In the genomic region with DNA sequence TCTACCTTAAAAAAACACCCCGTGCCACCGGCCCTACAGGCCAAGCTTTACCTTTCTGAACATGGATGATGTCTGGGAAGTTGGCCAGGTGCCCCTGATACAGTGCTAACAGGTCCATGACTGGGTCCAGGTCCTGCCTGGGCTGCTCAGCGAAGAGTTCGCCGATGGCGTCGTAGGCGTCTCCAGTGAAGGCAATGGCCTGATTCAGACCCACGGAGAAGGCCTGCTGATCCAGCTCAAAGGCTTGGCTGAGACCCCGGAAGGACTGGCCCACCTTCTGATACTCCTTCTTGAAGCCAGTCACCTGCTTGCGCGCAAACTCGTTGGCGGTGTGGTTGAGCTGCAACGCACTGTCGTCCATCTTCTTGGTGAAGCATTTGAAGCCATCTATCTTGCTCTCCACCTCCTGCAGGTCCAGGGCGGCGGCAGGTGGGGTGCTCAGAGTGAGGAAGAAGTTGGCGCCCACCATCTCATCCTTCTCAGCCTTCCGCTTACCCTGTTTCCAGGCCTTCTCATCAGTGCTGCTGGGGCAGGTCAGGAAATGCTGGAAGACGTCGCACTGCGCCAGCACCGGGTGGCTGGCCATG, we compare ENCODE assay signal across 8 mouse cellular contexts. TPM values are rescaled to one million over a fixed set of nuclear protein-coding genes. Genes with fewer than 3 reads are reported as not detected.
DNase-seq lines count a peak whose midpoint lies in the region; ATAC-seq and TF ChIP-seq lines count a peak whose summit lies in the region.

No protein-coding gene starts in this region.

- WGBS in lung, embryonic 15.5 days = 48% methylated on average over 24 of the region's 24 CpGs
- WGBS in hindbrain, embryonic 12.5 days = 58% methylated on average over 24 of the region's 24 CpGs
- WGBS in liver, embryonic 13.5 days (ENCODE audit: insufficient replicate concordance) = 56% methylated on average over 24 of the region's 24 CpGs

- no peak for ATAC-seq in lung, embryonic 15.5 days (ENCODE audit: borderline replicate concordance, extremely low read depth, low FRiP score, low TSS enrichment)
- ATAC-seq in hindbrain, embryonic 12.5 days (ENCODE audit: low FRiP score) = 0 out of 2 replicates have a peak, but pooled peaks have one; percentile 4
- ATAC-seq in liver, embryonic 13.5 days (ENCODE audit: low read depth) = no peak

- no peaks in the 10 kb centered on the region for H3K27me3 ChIP-seq in lung, embryonic 15.5 days
- no peaks in the 10 kb centered on the region for H3K27me3 ChIP-seq in hindbrain, embryonic 12.5 days
- peaks cover 13% of the 10 kb centered on the region for H3K27me3 ChIP-seq in liver, embryonic 13.5 days

- peak overlapping the region; percentile 93 for H3K9ac ChIP-seq in lung, embryonic 15.5 days
- H3K9ac ChIP-seq in hindbrain, embryonic 12.5 days = peak overlapping the region; percentile 91
- peak overlapping the region; percentile 83 for H3K9ac ChIP-seq in liver, embryonic 13.5 days

- H3K4me1 ChIP-seq in lung, embryonic 15.5 days = peaks cover 60% of the 10 kb centered on the region
- peaks cover 1% of the 10 kb centered on the region; the same call in 1 of the 2 replicates for H3K4me1 ChIP-seq in cortical plate, adult 2 months (ENCODE audit: control insufficient read depth, insufficient read depth, low read length)
- peaks cover 55% of the 10 kb centered on the region for H3K4me1 ChIP-seq in hindbrain, embryonic 12.5 days
- peaks cover 70% of the 10 kb centered on the region for H3K4me1 ChIP-seq in liver, embryonic 13.5 days (replicated peaks)

- no peak overlapping the region for H3K27ac ChIP-seq in lung, embryonic 15.5 days
- peak overlapping the region; percentile 95; the same call in 1 of the 2 replicates for H3K27ac ChIP-seq in cortical plate, adult 2 months (ENCODE audit: insufficient read depth, low read length)
- no peak overlapping the region for H3K27ac ChIP-seq in hindbrain, embryonic 12.5 days
- no peak overlapping the region for H3K27ac ChIP-seq in liver, embryonic 13.5 days

- no peaks in the 10 kb centered on the region for H3K36me3 ChIP-seq in lung, embryonic 15.5 days
- H3K36me3 ChIP-seq in hindbrain, embryonic 12.5 days = no peaks in the 10 kb centered on the region
- H3K36me3 ChIP-seq in liver, embryonic 13.5 days = peaks cover 10% of the 10 kb centered on the region

- H3K9me3 ChIP-seq in lung, embryonic 15.5 days = no peaks in the 10 kb centered on the region
- H3K9me3 ChIP-seq in hindbrain, embryonic 12.5 days (replicated peaks) = no peaks in the 10 kb centered on the region
- no peaks in the 10 kb centered on the region for H3K9me3 ChIP-seq in liver, embryonic 13.5 days (replicated peaks)

- no peak for DNase-seq in lung, postnatal 25 days (ENCODE audit: low spot score)
- no peak for DNase-seq in liver, embryonic 13.5 days
- peak; percentile 24 for DNase-seq in testis, postnatal 14 days (ENCODE audit: low spot score)
- no peak for DNase-seq in layer of hippocampus, adult 9-11 months
- DNase-seq in gastrocnemius, adult 8-10 months (ENCODE audit: low spot score in 2 of 2) = no peak

- peak overlapping the region; percentile 91 for H3K4me2 ChIP-seq in lung, embryonic 15.5 days
- peak overlapping the region; percentile 91 for H3K4me2 ChIP-seq in hindbrain, embryonic 12.5 days (replicated peaks)
- peak overlapping the region; percentile 86 for H3K4me2 ChIP-seq in liver, embryonic 13.5 days

- no peak for TF ChIP-seq POLR2A in cortical plate, adult 2 months (IDR thresholded peaks at IDR 0.05; ENCODE audit: extremely low read depth, insufficient read depth, low read length)

- TF ChIP-seq CTCF in cortical plate, adult 2 months (IDR thresholded peaks at IDR 0.05; ENCODE audit: extremely low read depth, insufficient read depth, low read length) = no peak

- peak overlapping the region; percentile 90 for H3K4me3 ChIP-seq in lung, embryonic 15.5 days
- peak overlapping the region; percentile 59 for H3K4me3 ChIP-seq in cortical plate, adult 2 months (ENCODE audit: insufficient read depth, low read length)
- H3K4me3 ChIP-seq in hindbrain, embryonic 12.5 days = peak overlapping the region; percentile 89
- peak overlapping the region; percentile 74 for H3K4me3 ChIP-seq in liver, embryonic 13.5 days (replicated peaks)

RNA-seq across cellular contexts. Expression of gene Snx18, which starts 1.5 kb away (rescaled TPM):
- polyA plus RNA-seq in lung, embryonic 15.5 days (2015; fragmentation: Nextera tagmentation; extraction: Ambion mirVana) = 20.4 and 22.3 TPM in 2 replicates
- 12.8 and 13.8 TPM in 2 replicates for polyA plus RNA-seq in cortical plate, adult 2 months (2012; rRNA removed)
- 30.6 and 31.1 TPM in 2 replicates for polyA plus RNA-seq in hindbrain, embryonic 12.5 days (2016; fragmentation: Nextera tagmentation; extraction: Ambion mirVana)
- polyA plus RNA-seq in liver, embryonic 13.5 days (2015; fragmentation: Nextera tagmentation; extraction: Ambion mirVana) = 4.7 and 5.5 TPM in 2 replicates
- 10 to 100 TPM in 1 of 4 experiments, 1 to 10 TPM in 3; 7.6 to 10.2 (median 8.0) TPM for total RNA-seq in gastrocnemius, adult 8-10 months (2022)

RNA-seq across cellular contexts. Expression of gene Hspb3, which starts 46.6 kb away (rescaled TPM):
- polyA plus RNA-seq in lung, embryonic 15.5 days (2015; fragmentation: Nextera tagmentation; extraction: Ambion mirVana) = 1.1 and 2.0 TPM in 2 replicates
- 8.2 and 10.2 TPM in 2 replicates for polyA plus RNA-seq in cortical plate, adult 2 months (2012; rRNA removed)
- 0.76 and 1.6 TPM in 2 replicates for polyA plus RNA-seq in hindbrain, embryonic 12.5 days (2016; fragmentation: Nextera tagmentation; extraction: Ambion mirVana)
- polyA plus RNA-seq in liver, embryonic 13.5 days (2015; fragmentation: Nextera tagmentation; extraction: Ambion mirVana) = 0.22 and 0.24 TPM in 2 replicates
- total RNA-seq in gastrocnemius, adult 8-10 months (2022) = 10 to 100 TPM; 37.4 to 60.4 (median 51.8) TPM
